Mouse (Mus musculus): ENCODE data around the gene Krt7.

The Krt7 gene

DNA sequence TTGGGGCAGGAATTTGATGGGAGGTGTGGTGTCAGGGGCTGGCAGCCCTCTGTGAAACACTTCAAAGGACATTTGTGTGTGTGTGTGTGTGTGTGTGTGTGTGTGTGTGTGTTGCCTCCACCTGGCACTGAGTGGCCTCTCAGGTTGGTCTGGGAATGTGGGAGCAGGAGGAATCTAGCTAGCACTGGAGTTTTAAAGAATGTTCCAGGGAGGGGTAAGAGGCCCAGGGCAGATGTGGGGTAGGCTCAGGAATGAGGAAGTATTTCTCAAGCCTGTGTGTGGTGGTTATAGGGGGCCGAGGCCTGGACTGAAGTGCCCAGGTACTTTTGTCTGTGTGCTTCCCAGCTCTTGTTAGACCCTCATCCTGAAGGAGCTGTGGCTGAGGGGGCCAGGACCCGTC lies at the start of gene Krt7:
Krt7 (plus strand) TSS at position 269 of the 400 bp plus-strand sequence.
- DNase-seq, result no peak

GRCm38 (mm10) chr15:101362393-101363010 lies 48.3 kb upstream of the Krt7 start:
- no peak for DNase-seq

GRCm38 (mm10) chr15:101363933-101364332 lies 46.9 kb upstream of the Krt7 start:
- DNase-seq, result no peak

DNA sequence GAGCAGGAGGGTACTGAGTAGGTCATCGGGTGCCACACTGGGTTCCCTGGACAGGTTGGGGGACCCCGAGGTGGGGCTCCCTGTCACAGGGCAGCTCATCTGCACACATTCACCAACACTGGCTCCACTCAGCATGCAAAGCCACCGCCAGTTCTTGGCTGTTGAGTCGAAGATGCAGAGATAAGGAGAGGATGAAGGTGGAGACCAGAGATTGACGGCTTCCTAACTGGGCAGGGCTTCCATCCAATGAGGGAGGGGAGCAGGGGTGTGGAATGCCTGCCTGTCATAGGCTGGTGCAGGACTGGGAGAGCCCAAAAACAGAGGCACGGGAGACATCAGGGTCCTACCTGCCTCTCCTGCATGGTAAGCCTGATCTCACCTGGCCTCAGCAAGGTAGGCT lies 46.4 kb upstream of the Krt7 start:
- DNase-seq, result no peak

- no peak for DNase-seq
Observed at GRCm38 (mm10) chr15:101364891-101365671, 45.8 kb upstream of the Krt7 start.

- DNase-seq, result no peak
Observed at GRCm38 (mm10) chr15:101365721-101366120, 45.1 kb upstream of the Krt7 start.

DNA sequence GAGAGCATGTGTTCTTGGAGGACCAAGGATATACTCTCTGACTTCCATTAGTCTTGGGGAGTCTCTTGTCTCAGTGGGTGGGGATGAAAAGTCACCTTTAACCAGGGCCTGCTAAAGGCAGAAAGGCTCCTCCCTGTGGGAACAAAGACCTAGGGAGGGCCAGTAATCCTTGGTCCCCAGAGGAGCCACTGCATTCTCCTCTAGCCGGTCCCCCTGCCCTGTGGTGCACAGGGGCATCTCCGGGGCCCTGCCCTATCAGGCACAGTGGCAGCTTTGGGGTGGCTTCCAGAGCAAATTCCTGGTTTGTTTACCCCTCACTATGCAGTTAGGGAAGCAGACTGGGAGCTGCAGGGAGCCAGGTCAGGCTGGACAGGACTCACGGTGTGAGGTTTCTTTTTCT lies 44.4 kb upstream of the Krt7 start:
- DNase-seq, result no peak

GRCm38 (mm10) chr15:101366926-101367325 lies 43.9 kb upstream of the Krt7 start:
- no peak for DNase-seq

- DNase-seq, result no peak
Observed at GRCm38 (mm10) chr15:101367497-101367896, 43.3 kb upstream of the Krt7 start.

GRCm38 (mm10) chr15:101368015-101368414 lies 42.8 kb upstream of the Krt7 start:
- no peak for DNase-seq

DNA sequence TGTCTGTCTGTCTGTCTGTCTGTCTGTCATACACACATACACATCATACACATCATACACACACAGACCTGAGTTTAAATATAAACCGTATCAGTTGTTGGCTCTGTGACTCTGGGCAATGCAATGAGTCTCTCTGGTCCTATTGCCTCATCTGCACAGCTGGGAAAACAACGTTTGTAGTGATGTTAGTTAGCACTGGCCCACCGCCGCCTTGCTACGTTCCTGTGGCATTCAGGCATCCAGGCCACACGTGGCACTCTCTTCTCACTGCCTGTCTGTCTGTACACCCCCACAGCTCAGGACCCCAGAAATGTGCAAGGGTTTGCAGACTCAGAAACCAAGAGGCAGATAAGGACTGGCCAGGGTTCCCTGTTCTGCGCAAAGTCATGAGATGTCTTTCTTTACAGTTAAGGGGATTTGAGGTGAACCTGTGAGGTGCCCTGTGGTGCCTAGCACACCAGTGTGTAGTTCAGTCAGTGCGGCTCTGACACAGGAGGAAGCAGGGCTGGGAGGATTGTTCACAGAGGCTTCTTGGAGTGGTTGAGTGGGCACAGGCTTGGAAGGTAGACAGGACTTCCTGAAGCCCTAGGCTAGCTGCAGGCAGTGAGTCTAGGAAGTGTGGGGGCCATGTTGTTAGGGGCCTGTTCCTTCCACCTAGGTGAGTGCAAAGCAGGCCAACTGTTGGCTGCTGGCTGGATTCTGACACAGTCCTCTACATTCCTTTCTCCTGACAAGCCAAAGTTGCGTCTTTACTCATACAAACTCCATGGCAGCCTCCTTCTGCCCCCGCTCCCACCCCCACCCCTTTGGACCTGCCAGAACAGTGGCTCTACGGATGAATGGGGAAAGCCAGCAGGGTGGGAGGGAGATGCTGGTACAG lies 42.1 kb upstream of the Krt7 start:
- no peak for DNase-seq

GRCm38 (mm10) chr15:101369382-101370100 lies 41.3 kb upstream of the Krt7 start:
- no peak for DNase-seq

GRCm38 (mm10) chr15:101370101-101370911 lies 40.5 kb upstream of the Krt7 start, which contains the start of gene Krt80:
Krt80 (minus strand) TSS chr15:101370162.
- no peak for DNase-seq

DNA sequence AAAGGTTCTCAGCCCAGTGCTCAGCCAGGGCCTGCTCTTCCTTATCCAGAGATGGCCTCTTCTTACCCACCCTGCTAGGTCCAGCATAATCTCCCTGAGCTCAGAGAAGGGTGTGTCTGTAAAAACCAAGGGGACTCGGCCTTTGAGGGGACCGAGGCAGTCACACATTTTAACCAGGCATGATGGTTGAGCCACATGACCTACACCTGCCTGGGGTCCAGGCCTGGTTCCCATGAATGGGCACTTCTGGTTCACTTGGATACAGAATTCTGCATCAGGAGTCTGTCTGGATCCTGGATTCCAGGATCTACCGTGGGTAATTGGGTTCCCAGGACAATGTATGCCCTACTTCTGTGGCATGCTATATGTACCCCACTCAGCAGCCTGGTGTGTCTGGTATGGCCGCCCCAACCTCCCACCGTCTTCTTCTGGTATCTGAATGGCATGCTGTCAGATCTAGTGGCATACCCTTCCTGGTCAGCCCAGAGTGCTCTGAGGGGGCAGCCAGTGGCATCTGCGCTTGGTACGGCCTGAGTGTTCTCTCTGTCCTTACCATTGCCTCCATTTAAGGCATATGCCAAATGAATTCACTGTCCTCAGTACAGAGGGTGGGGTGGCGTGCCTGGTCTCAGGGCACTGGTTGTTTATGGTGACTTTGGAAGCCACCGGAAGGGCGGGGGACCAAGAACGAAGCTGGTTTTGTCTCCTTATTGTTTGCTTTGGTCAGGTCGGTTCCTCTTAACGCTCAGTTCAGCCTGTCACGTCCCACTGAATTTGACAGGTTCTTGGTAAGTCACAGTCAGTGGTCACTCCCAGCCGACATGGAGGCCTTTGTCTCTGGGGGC lies 39.5 kb upstream of the Krt7 start:
- DNase-seq, result no peak

- DNase-seq, result no peak
Observed at GRCm38 (mm10) chr15:101372131-101372977, 38.5 kb upstream of the Krt7 start.

GRCm38 (mm10) chr15:101373286-101373898 lies 37.5 kb upstream of the Krt7 start:
- DNase-seq, result no peak

- DNase-seq, result no peak
Observed at GRCm38 (mm10) chr15:101374879-101375278, 36.0 kb upstream of the Krt7 start.

DNA sequence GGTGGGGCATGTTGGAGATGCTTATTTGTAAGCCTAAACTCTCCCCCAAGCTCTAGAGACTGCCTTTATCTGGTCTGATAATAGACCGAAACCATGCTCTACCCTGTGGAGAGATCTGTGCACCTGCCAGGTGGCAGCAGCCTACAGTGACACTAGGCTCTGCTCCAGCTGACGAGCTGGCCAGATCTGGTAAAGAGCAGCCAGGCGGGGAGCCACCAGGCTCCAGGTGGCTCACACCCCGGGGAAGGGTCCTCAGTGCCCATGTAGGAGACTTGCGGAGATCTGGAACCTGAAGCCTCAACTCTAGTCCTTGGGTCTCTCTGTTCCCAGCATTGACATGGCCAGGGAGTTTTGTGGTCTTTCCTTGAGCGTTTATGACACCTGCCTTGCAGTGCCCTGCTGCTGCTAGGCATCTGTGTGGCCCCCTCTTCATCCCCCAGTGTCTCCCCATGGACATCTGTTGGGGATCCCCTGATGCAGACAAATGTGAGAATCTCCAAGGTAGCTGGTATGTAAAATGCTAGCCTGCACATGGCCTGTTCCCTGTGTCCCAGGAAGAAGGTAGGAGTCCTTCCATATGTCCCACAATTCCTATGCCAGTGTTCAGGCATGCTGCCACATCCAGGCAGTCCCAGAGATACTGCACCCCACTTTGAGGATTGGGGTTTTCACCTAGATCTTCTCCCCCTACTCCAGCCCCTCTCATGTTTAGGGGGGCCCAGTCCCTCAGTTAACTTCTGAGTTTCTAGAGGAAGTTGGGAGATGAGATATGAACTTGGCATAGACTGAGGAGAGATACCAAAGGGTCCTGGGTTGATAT lies 34.7 kb upstream of the Krt7 start:
- peak; percentile 80 for DNase-seq

DNA sequence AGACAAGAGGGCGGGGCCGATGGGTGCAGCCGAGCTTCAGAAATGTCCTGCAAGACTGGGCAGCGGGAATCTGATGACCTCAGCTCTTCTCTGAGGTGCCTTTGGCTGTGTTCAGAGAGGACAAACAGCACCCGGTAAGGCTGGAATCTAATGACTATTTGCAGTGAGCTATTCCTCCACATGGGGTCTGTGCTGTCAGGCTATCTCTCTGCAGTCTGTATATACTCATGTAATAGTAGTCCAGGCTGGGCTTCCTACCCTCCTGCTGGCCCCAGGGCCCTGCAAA lies 34.1 kb upstream of the Krt7 start:
- DNase-seq, result no peak

Data from cerebellum, adult 9-10 months (tissue).